Mouse (Mus musculus) E14TG2a.4 (cell line): ENCODE measurements at regions not wholly inside any gene's neighbourhood (a gene's known extent, or its start where the extent isn't known, plus 50 kb on each side); places are given as distances from the start of the nearest gene placed in this dataset.

ENCODE experiments used
- CTCF ChIP-seq: conservative IDR thresholded peaks from 2 replicates; pipeline ENCODE4 v1.5.1; 2014; ENCODE audit warnings: low read length
- NANOG ChIP-seq: IDR thresholded peaks from 2 replicates; pipeline ENCODE4 v1.6.1; 2014; ENCODE audit warnings: borderline replicate concordance, low read length, mixed read lengths
- POU5F1 ChIP-seq: IDR thresholded peaks from 2 replicates; pipeline ENCODE4 v1.6.1; 2014; ENCODE audit warnings: low read length, borderline replicate concordance

DNA sequence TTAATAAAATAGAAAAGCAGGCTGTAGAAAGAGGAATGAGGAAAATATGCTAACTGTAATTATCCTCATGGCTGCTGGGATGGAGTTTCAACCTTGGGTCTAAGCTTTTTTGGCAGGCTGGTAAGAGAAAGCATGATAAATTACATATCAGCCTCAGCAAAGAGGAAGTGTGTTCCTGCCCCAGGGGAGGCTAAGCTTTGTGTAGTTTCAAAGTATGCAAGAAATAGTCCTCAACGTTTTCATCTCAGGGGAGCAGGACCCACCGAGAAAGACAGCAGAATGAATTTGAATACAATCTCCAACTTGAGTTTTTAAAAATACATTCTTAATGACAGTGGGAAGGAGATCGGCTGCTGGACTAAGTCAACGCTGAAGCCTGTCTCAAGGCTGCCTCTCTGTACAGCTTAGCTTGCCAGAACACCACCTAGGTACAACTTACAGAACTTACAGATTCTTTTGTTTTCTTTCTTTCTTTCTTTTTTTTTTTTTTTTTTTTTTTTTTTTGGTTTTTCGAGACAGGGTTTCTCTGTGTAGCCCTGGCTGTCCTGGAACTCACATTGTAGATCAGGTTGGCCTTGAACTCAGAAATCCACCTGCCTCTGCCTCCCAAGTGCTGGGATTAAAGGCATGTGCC, 61.3 kb upstream of the Tbc1d5 start:
- TF ChIP-seq NANOG = no peak
- TF ChIP-seq CTCF = no peak
- no peak for TF ChIP-seq POU5F1
